Mouse (Mus musculus) gastrocnemius, postnatal 25 days (tissue): Measurements from ENCODE around the gene 1700001O22Rik. TPM values are rescaled to one million over a fixed set of nuclear protein-coding genes. Genes with fewer than 3 reads are reported as not detected.

Source experiments
- DNase-seq: peaks from one replicate; pipeline ENCODE4 v3.0.0; 2022
- total RNA-seq, 2 experiments: library from RNA; stranded (reverse); gene quantifications; 1 replicate in 1 of 2; 2 replicates in 1 of 2; pipeline ENCODE4 v1.2.3; 2021

1700001O22Rik gene
- total RNA-seq, 2 experiments from 2014 or later = 0.72 to 1.5 TPM

DNA sequence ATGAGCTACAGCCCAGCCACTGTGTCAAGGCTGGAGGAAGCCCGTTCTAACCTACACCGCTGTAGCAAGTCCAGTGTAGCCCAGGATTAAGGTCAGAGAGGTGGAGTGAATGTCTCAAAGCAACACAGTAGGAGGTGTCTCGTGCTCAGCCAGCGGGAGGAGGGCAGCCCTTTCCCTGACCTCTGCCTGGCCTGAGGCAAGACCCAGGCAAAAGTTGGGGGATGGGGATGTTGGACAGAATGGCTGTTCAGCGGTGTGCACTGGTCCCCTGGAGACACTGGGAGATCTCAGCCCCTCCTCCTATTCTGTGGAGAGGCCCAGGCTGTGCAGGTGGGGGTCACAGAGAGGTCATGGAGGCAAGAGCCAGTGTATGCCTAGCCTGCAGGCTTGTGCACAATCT lies 24.2 kb downstream of the 1700001O22Rik start:
- DNase-seq = no peak

DNA sequence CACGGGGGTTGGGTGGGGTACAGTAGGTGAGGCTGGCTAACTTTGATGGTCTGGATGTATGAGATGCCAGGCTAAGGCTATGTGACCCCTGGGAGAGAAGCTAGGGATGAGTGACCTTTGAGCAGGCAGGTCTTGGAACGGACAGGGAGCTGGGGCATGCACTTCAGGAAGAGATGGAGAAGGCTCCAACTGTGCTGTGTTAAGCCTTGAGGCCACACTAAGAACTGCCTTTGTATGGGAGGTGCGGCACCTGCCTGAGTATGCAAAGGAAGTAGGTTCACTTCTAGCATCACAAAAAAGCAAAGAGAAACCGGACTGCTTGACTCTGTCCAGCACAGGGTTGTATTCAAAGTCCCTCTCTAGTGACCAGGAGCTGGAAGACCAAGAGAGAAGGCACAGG lies 25.2 kb downstream of the 1700001O22Rik start:
- DNase-seq = no peak

GRCm38 (mm10) chr2:30777266-30777665 lies 26.2 kb downstream of the 1700001O22Rik start:
- DNase-seq = no peak

DNA sequence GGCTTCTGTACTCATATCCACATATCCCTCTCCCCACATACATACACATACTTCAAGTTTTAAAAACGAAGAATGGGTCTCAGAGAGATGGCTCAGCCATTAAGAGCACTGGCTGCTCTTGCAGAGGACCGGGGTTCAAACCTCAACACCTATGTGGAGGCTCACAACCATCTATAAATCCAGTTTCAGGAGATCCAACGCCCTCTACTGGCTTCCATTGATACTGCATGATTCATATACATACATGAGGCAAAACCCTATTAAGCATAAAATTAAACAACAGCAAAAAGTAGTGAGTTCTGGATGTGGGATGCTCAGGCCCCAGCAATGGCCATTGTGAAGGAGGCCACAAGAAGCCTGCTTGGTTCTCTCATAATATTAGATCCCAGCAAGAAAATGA lies 27.5 kb downstream of the 1700001O22Rik start:
- DNase-seq = no peak

DNA sequence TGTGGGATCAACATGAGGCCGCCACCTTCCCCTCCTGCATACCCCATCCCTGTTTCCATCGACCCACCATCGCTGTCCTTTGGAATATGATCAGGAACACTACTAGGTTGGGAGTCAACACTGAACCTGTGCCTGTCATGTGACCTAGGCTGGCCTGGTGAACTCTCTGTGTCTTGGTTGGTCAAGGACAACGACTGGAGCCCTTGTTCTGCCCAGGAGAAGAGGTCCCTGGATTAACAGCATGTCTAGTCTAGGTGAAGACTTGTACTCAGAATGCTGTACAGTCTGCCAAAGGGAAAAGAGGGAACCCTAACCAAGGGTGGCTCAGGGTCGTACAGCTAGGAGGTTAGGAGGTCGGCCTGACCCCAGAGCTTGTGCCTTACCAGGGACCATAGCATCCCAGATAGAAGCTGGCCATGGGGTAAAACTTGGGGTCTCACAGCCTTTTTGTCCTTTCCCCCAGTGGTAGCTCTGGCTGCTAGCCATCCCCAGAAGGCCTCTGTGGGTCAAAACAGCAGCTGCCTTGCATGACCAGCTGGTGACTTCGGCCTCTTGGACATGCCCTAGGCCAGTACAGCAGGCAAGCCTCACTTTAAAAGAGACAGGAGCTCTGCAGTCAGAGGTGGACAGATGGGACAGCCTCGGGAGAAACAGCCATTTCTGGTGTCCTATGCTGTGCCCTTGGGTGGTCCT lies 30.0 kb downstream of the 1700001O22Rik start:
- DNase-seq = no peak

DNA sequence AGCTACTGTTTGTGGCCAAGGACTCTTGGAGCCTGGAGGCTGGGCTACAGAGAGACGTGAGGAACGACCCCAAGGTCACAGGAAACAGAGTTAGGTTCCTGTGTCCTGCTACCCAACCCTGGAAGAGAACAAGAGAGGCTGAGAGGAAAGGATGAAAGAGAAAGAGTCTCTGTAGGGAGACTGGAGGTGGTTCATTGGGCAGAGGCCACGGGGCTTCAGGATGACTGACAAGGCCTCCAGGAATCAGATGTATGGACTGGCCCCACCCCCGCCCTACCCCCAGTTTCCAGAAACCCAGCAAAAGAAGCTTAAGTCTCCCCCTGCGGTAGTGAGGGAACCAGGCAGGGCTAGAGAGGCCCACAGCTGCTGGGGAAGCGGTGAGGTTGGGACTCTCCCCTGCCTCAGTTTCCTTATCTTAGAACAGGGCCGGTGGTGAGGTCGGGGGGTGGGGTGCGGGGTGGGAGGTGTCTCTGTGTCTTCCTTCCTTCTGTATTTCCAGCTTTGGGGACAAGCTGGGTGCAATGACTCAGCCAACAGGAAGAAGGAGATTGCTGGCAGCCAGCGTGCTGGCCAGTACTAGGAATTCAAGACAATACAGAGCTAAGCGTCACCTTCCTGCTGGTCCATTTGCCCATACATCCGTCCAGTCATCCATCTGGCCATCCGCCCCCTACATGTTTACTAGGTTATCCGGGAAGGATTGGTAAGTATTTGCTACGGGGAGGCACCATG lies 30.7 kb downstream of the 1700001O22Rik start:
- DNase-seq = no peak

DNA sequence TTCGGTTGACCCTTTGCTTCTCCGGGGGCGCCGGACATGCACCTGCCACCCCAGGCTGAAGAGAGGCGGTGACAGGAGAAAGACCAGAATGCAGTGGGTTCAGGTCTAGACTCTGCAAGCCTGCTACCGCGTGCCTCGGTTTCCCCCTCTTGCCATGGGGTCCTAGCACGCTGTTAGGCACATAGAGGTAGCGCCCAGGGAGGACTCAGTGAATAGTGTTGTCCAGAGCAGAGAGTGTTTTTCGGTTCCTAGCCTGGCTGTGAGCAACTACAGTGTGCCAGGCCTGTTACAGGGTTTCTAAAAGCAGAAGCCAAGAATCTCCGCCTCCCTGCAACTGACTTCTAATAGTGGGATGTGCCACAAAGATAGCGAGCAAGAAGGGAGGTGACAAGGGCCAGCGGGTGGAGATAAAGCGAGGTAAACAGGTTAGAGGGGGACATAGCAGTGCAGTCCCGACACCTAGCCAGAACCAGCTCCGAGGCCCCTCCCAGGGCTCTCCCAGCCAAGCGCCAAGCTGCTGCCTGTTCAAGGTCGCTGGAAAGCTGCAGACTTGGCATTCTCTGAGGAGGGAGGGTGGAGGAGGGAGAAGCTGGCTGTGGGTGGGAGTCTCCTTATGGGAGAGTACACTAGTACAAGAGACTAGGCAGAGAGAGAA lies 31.5 kb downstream of the 1700001O22Rik start:
- DNase-seq = peak; percentile 74

DNA sequence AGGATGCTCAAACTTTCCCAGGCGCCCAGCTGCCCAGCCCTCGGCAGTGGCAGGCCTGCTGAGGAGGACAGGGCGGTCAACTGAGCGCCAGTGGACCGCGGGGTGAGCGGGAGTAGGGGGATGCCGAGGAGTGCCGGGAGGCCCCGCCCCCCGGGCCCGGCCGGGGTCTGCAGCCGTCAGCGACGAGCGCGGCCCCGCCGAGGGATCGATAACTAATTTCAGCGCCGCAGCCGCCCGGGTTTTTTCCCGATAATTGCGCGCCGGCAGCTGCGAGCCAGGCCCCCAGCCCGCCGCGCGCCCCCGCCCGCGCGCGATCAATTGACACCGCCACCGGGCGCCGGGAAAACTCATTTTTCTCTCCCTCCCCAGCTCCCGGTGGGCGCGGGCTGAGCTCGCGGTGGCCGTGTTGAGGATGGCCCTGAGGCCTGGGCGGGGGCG lies 32.1 kb downstream of the 1700001O22Rik start:
- no peak for DNase-seq

GRCm38 (mm10) chr2:30769187-30769586 lies 34.3 kb downstream of the 1700001O22Rik start:
- DNase-seq = no peak

DNA sequence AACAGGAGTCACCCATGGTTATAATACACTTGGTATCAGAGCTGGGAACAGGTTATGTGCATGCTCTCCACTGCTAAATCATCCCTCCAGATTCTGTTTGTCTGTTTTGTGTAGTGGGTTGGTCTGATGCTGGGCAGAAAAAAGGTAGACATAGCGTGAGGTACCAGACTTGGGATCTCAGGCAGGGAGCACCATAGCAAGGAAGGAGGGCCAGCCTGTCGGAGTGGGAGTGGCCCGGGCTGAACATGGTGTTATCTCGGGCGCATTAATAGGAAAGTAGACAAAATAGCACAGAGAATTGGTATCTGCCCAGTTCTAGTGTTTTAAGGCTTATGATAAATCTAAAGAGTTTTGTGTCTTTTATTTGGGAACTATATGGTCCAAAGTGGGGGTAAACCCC lies 34.9 kb downstream of the 1700001O22Rik start:
- DNase-seq = no peak

DNA sequence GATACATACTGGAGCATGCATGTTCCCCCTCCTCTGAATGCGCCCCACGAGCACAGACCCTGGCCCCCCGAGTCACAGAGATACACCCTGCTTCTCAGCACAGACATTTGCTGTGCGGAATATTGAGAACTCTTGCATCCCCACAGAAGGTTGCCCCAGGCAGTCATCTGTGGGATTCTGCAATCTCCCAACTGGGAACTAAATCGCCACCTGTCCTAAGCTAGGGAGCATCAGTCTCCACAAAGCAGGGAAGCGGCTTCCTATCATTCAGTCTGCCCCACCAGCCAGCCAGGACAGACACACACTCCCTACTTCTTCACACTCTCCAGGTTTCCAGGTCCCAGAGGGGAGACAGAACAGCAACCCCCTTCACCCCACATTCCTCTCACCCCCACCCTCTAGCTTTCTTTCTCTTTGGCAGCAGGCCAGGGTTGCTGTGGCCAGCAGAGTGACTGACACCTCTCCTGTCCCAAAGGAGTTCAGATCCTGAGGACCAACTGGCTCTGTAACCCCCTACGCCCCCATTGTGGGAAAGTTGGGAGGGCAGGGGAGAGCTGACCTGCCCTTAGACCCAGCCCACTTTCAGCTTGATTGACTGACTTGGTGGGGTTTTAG lies 35.7 kb downstream of the 1700001O22Rik start:
- no peak for DNase-seq

DNA sequence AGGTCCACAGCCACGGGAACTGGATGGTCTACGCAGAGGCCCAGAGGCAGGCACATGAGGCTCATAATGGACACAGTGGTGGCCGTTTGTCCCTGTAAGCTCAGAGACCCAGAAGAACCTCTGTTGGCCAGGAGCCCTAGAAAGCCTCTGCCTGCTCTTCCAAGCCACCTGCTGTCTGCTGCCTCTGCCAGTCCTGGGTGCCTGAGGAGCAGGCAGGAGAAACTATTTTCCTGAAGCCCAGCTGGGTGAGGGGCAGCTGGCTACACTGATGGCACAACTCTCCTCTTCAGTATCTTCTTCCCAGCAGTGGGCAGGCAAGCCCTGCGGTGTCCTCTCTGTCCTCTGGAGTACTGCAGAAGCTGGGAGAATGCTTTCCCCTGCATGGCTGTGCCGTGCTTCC lies 37.0 kb downstream of the 1700001O22Rik start:
- no peak for DNase-seq

DNA sequence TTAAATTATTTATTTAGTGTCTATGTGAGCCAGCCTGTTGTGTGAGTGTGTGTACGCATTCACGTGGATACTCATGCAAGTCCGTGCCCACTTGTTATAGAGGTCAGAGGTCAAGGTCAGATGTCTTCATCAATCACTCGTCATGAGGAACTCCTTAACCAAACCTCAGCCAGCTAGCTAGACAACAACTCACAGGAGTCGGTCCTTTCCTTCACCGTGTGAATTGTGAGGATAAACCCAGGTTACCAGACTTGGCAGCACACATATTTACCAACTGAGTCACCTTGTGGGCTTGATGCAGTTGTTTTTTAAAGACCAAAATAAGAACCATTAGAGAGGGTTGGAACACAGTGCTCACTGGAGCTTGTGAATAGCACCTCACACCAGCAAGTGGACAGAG lies 42.8 kb downstream of the 1700001O22Rik start:
- no peak for DNase-seq

GRCm38 (mm10) chr2:30759858-30760547 lies 43.5 kb downstream of the 1700001O22Rik start:
- no peak for DNase-seq

DNA sequence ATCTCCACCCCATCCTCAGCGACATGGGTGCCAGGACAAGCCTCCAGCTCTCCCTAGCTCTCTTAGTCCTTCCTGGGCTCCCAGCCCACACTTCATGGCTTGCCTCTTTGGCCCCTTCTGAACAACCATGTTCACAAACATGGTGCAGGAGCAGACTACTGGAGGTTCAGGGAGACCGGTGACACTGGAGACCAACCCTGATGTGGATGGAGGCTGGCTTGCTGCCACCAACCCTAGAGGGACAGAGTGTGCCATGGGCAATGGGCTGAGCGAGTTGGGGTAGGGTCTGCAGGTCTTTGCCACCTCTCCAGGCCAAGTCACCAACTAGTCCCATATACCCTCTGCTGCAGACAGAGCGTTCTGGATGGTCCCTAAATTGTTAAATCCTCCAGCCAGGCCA lies 44.0 kb downstream of the 1700001O22Rik start:
- no peak for DNase-seq

- DNase-seq = no peak
Measured at GRCm38 (mm10) chr2:30759088-30759374, 44.4 kb downstream of the 1700001O22Rik start.

DNA sequence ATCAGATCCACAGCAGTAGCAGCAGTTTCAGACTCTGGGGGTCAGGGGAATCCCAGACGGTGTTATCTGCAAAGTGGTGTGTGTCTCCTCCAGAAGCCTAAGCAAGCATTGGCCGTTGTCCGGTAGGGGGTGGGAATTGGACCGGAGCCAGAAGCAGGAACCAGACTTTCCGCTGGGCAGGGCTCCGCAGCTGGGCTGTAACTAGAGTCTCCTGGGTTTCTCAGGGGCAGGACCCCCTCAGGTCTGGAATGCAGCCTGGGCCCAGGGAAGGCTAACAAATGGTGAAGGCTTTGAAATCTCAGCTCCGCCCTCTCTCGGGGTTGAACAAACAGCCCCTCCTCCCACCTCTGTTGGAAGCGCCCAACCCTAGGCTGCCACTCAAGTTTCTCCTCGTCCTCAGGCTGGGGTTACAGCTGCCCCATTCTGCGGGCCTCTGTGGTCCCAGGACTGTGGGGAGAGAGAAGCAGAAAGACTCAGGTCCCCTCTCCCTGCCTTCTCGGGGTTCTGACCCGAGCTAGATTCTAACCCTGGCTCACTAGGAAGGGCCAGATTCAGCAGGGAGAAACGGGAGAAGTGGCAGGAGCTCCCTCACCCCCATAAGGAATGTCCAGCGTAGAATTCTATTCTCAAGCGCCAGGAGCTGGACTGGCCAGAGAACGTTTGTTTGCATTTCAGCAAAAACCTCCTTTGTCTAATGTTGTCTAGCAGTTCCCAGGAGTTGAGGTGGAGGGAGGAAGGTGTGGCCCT lies 44.9 kb downstream of the 1700001O22Rik start:
- peak; percentile 88 for DNase-seq

DNA sequence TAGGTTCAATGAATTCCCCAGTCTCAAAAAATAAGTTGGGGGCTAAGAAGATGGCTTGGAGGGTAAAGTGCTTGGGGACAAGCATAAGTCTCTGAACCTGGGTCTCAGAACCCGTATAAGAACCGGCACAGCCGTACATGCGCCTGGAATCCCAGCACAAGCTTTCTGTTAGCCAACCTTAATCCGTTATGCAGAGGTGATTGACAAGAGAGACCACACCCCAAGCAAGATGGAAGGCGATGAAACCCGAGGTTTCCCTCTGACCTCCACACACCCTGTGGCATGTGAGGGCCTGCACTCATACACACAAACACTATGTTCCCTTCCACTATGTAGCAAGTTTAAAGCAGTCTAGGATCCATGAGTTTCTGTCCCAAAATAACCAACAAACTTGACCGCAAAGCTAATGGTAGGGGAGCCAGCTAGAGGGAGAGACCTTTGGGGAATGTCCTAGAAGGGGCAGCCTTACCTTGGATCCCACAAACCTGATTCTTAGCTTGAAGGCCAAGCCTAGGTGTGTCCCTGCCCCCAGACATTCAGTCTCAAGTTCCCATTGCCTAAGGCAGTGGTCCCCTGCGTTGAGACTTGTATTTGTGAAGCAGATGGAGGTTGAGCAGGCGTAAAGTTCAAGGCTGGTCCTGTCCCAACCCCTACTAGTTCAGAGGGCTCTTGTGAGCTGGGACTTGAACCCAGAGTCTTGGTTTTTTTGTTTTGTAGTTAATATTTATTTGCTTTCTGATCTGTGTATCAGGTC lies 46.3 kb downstream of the 1700001O22Rik start:
- DNase-seq = no peak

DNA sequence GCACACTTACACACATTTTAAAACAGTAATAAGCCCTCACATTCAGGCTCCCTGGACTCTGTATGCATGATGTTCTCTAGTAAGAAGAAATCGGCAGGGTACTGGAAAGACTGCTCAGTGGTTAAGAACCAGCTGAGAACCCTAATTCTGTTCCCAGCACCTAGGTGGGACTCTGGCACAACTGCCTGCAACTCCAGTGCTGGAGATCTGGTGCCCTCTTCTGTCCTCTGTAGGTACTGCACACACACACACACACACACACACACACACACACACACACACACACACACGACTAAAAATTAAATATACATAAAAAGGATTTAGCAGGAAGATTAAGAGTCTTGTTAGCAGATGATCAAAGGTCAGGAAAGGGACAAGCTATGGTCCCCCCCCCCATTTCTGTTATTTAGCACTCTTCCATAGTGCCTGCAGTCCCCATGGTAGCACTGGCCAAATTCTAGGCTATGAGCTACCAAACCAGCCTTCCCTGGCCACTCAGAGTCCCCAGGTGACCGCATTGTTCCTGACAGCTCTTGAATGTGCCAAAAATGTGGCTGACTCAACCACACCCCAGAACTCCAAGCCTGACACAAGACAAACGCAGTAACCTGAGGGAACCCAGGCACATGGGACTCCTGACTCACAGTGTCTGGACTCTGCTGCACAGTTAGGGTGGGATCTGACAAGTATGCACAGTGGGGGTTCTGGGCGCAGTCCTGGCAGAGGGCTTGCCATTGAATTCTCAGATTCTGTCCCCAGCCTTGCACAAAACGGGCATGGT lies 47.3 kb downstream of the 1700001O22Rik start:
- DNase-seq = no peak

GRCm38 (mm10) chr2:30754831-30755230 lies 48.6 kb downstream of the 1700001O22Rik start:
- DNase-seq = no peak
